Mouse (Mus musculus) liver, embryonic 13.5 days (tissue): ENCODE measurements around the gene Gm4301. TPM values are rescaled to one million over a fixed set of nuclear protein-coding genes. Genes with fewer than 3 reads are reported as not detected.
"Not testable (repeated sequence)": the region's sequence is repeated elsewhere in the genome, so short reads cannot be mapped to it uniquely, and the experiment has no call there.

Experiments used
- ATAC-seq: fragments of 200-750 bp; cut with Nextera tagmentation; 2 replicates; pipeline ENCODE4 v1.8.0; 2017; ENCODE audit warnings: low read depth, mild to moderate bottlenecking, moderate number of reproducible peaks, moderate library complexity
- DNase-seq: peaks from one replicate; pipeline ENCODE4 v3.0.0; 2022
- H3K27ac ChIP-seq: fragments of 300-500 bp; sonication (generic); 2 replicates; pipeline ENCODE4 v1.5.1; 2015; ENCODE audit warnings: moderate library complexity, mild to moderate bottlenecking, inconsistent platforms
- H3K27me3 ChIP-seq: fragments of 300-500 bp; sonication (generic); 2 replicates; pipeline ENCODE4 v1.6.1; 2015; ENCODE audit warnings: mild to moderate bottlenecking, inconsistent platforms
- H3K36me3 ChIP-seq: fragments of 300-500 bp; sonication (generic); 2 replicates; pipeline ENCODE4 v1.6.1; 2015; ENCODE audit warnings: mild to moderate bottlenecking, inconsistent platforms
- H3K4me1 ChIP-seq: fragments of 300-500 bp; sonication (generic); replicated peaks from 2 replicates; pipeline ENCODE4 v1.6.1; 2015; ENCODE audit warnings: inconsistent platforms
- H3K4me2 ChIP-seq: fragments of 300-500 bp; sonication (generic); 2 replicates; pipeline ENCODE4 v1.6.1; 2015; ENCODE audit warnings: inconsistent platforms, mild to moderate bottlenecking, moderate library complexity
- H3K4me3 ChIP-seq: fragments of 300-500 bp; sonication (generic); replicated peaks from 2 replicates; pipeline ENCODE4 v1.5.1; 2015; ENCODE audit warnings: mild to moderate bottlenecking, inconsistent platforms
- H3K9ac ChIP-seq: fragments of 300-500 bp; sonication (generic); 2 replicates; pipeline ENCODE4 v1.6.1; 2015; ENCODE audit warnings: mild to moderate bottlenecking, inconsistent platforms
- H3K9me3 ChIP-seq: fragments of 300-500 bp; sonication (generic); replicated peaks from 2 replicates; pipeline ENCODE4 v1.6.1; 2016; ENCODE audit warnings: inconsistent platforms
- WGBS: fragments of 180-500 bp; shearing (Covaris S2); methylation state at CpG from one replicate; pipeline ENCODE4 v1.1.7; 2015; ENCODE audit not compliant: insufficient replicate concordance; 5-methylcytosine and 5-hydroxymethylcytosine counted together
- polyA plus RNA-seq: library from polyadenylated mRNA; unstranded; fragments of >200 nt; fragmentation: Nextera tagmentation; extraction: Ambion mirVana; gene quantifications from 2 replicates; pipeline ENCODE4 v1.2.1, GENCODE M21; 2015

Gene Gm4301
- polyA plus RNA-seq = not detected in 2 replicates

DNA sequence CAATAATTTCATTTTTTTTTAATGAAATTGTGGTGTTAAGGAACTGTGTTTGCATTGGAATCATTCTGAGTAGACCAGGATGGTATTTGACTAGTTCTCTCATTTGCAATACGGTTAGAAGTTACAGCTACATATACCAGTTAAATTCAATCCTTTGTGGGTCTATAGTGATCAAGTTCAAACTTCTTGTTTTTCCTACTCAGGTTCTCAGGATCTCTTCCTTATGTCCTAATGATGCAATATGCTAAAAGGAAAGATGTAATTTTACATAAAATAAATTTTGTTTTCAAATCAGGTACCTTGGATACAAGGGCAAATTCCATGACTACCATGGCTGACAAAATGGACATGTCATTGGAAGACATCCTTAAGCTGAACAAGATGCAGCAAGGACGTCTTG is at the start of gene Gm4301:
Gm4301 (plus strand) TSS at position 301 of the 400 bp plus-strand sequence.
- not testable (repeated sequence) for H3K9ac ChIP-seq, H3K4me3 ChIP-seq, ATAC-seq, H3K36me3 ChIP-seq, H3K9me3 ChIP-seq, H3K4me2 ChIP-seq, H3K27me3 ChIP-seq, H3K27ac ChIP-seq, H3K4me1 ChIP-seq, DNase-seq
- WGBS = no CpG with 5 or more reads among the region's 2 CpGs

DNA sequence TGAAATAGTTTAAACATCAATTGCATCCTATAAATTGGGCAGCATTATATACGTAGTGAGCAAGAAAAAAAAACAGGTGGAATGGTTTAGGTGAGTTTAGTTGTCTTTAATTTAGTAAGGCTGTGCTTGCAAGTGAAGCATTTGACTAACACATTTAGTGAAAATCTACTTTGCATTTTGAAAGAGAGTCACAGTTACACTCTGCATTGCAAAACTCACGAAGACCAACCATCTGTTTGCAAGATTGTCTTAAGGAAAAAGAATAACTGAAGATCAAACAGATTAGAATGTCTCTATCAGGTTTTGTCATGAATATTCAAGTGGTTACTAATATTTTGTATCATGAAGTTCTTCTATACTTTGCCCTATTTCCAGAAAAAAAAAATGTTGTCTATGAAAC is 39.4 kb upstream of the Gm4301 start:
- no peak overlapping the region for H3K4me3 ChIP-seq
- 51% methylated on average over 2 of the region's 2 CpGs for WGBS
- no peaks in the 10 kb centered on the region for H3K36me3 ChIP-seq
- no peaks in the 10 kb centered on the region for H3K27me3 ChIP-seq
- no peak overlapping the region for H3K9ac ChIP-seq
- no peaks in the 10 kb centered on the region for H3K4me1 ChIP-seq
- H3K27ac ChIP-seq = no peak overlapping the region
- H3K9me3 ChIP-seq = no peaks in the 10 kb centered on the region
- no peak for ATAC-seq
- DNase-seq = no peak
- H3K4me2 ChIP-seq = no peak overlapping the region

- not testable (repeated sequence) for H3K36me3 ChIP-seq, H3K27me3 ChIP-seq
Observed at GRCm38 (mm10) chr10:100300106-100300505, 35.4 kb upstream of the Gm4301 start.

DNA sequence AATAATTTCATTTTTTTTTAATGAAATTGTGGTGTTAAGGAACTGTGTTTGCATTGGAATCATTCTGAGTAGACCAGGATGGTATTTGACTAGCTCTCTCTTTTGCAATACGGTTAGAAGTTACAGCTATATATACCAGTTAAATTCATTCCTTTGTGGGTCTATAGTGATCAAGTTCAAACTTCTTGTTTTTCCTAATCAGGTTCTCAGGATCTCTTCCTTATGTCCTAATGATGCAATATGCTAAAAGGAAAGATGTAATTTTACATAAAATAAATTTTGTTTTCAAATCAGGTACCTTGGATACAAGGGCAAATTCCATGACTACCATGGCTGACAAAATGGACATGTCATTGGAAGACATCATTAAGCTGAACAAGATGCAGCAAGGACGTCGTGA is 5.1 kb downstream of the Gm4301 start, which contains the start of gene Gm4302:
Gm4302 (plus strand) TSS at position 301 of the 400 bp plus-strand sequence.
- H3K27me3 ChIP-seq, DNase-seq, H3K9ac ChIP-seq, ATAC-seq, H3K27ac ChIP-seq, H3K4me1 ChIP-seq, H3K36me3 ChIP-seq, H3K4me3 ChIP-seq, H3K4me2 ChIP-seq, H3K9me3 ChIP-seq: not testable (repeated sequence)
- WGBS = no CpG with 5 or more reads among the region's 3 CpGs

More at GRCm38 (mm10) chr10:100300106-100300505, 35.4 kb upstream of the Gm4301 start:
- H3K4me1 ChIP-seq, H3K9me3 ChIP-seq, H3K9ac ChIP-seq, DNase-seq, ATAC-seq, H3K27ac ChIP-seq, H3K4me3 ChIP-seq, H3K4me2 ChIP-seq: not testable (repeated sequence)

- not testable (repeated sequence) for H3K4me2 ChIP-seq, H3K4me1 ChIP-seq, H3K36me3 ChIP-seq, H3K9ac ChIP-seq, ATAC-seq, H3K27me3 ChIP-seq, H3K4me3 ChIP-seq, DNase-seq, H3K27ac ChIP-seq, H3K9me3 ChIP-seq
- WGBS = no CpG with 5 or more reads among the region's 3 CpGs
Observed at GRCm38 (mm10) chr10:100345672-100346071, 10.2 kb downstream of the Gm4301 start, which contains the start of gene Gm4303. Gene Gm4303, plus strand, starts transcription at chr10:100345972.

GRCm38 (mm10) chr10:100350793-100351192 is 15.3 kb downstream of the Gm4301 start, which contains the start of gene Gm4305:
Gene Gm4305, plus strand, starts transcription at chr10:100351093.
- not testable (repeated sequence) for ATAC-seq, H3K27me3 ChIP-seq, H3K36me3 ChIP-seq, H3K4me3 ChIP-seq, DNase-seq, H3K4me2 ChIP-seq, H3K27ac ChIP-seq, H3K4me1 ChIP-seq, H3K9me3 ChIP-seq, H3K9ac ChIP-seq
- WGBS = no CpG with 5 or more reads among the region's 3 CpGs

DNA sequence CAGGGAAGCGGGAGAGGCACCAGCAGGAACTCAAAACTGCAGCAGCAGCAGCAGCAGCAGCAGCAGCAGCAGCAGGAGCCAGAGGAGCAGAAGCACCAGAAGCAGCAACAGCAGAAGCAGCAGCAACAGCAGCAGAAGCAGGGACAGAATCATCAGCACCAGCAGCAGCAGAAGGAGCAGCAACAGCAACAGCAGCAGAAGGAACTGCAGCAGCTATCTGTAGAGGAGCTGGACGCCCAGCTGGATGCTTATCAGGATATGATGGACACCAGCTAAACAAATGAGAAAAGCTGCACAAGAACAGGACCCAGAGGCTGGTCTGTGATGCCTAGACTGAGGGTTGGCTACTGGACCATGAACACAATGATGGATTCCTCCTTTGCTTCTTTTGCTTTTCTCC is 21.4 kb downstream of the Gm4301 start:
- not testable (repeated sequence) for H3K27ac ChIP-seq, DNase-seq, H3K36me3 ChIP-seq, H3K4me1 ChIP-seq, ATAC-seq, H3K9ac ChIP-seq, H3K4me2 ChIP-seq, H3K9me3 ChIP-seq, H3K4me3 ChIP-seq, H3K27me3 ChIP-seq
- 40% methylated on average over 2 of the region's 2 CpGs for WGBS

DNA sequence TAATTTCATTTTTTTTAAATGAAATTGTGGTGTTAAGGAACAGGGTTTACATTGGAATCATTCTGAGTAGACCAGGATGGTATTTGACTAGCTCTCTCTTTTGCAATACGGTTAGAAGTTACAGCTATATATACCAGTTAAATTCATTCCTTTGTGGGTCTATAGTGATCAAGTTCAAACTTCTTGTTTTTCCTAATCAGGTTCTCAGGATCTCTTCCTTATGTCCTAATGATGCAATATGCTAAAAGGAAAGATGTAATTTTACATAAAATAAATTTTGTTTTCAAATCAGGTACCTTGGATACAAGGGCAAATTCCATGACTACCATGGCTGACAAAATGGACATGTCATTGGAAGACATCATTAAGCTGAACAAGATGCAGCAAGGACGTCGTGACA is 25.6 kb downstream of the Gm4301 start, which contains the start of gene Gm4307:
Gm4307 (plus strand) TSS at position 301 of the 400 bp plus-strand sequence.
- not testable (repeated sequence) for H3K4me3 ChIP-seq, H3K9me3 ChIP-seq, H3K27me3 ChIP-seq, H3K9ac ChIP-seq, H3K4me1 ChIP-seq, ATAC-seq, H3K27ac ChIP-seq, H3K4me2 ChIP-seq, DNase-seq, H3K36me3 ChIP-seq
- no CpG with 5 or more reads among the region's 3 CpGs for WGBS

DNA sequence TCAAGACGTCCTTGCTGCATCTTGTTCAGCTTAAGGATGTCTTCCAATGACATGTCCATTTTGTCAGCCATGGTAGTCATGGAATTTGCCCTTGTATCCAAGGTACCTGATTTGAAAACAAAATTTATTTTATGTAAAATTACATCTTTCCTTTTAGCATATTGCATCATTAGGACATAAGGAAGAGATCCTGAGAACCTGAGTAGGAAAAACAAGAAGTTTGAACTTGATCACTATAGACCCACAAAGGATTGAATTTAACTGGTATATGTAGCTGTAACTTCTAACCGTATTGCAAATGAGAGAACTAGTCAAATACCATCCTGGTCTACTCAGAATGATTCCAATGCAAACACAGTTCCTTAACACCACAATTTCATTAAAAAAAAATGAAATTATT is 47.0 kb downstream of the Gm4301 start, which contains the start of gene Gm4312:
Gm4312 (minus strand) TSS at position 101 of the 400 bp plus-strand sequence.
- H3K27me3 ChIP-seq, H3K36me3 ChIP-seq, ATAC-seq, H3K9ac ChIP-seq, H3K4me2 ChIP-seq, H3K4me3 ChIP-seq, DNase-seq, H3K4me1 ChIP-seq, H3K9me3 ChIP-seq, H3K27ac ChIP-seq: not testable (repeated sequence)
- no CpG with 5 or more reads among the region's 2 CpGs for WGBS

Other genes starting within 250 kb of the Gm4301 start
- not detected in 2 replicates for gene Gm4302, start 5.2 kb downstream of the Gm4301 start, polyA plus RNA-seq
- gene Gm4303, start 10.3 kb downstream of the Gm4301 start, polyA plus RNA-seq = not detected in 2 replicates
- not detected in 2 replicates for gene Gm4305, start 15.4 kb downstream of the Gm4301 start, polyA plus RNA-seq
- not detected in 2 replicates for gene Gm4307, start 25.7 kb downstream of the Gm4301 start, polyA plus RNA-seq
- not detected in 2 replicates for gene Gm4312, start 46.9 kb downstream of the Gm4301 start, polyA plus RNA-seq
- 6.0 and 7.5 TPM in 2 replicates for gene Tmtc3, start 151.7 kb downstream of the Gm4301 start, polyA plus RNA-seq
- gene Cep290, start 151.9 kb downstream of the Gm4301 start, polyA plus RNA-seq = 3.5 and 4.2 TPM in 2 replicates